In genomic region chr13:76017974-76018843, GRCm38 (mm10) we compare ENCODE assay signal across 8 mouse cellular contexts. TPM values are rescaled to one million over a fixed set of nuclear protein-coding genes. Genes with fewer than 3 reads are reported as not detected.
DNase-seq lines count a peak whose midpoint lies in the region; ATAC-seq and TF ChIP-seq lines count a peak whose summit lies in the region.

Gene Rfesd, minus strand, starts transcription at chr13:76018719.

- intact Hi-C loops in heart, postnatal 36 days (cut with DNase I) = loop anchor here (2.0 to 10.0 kb wide), 3 partner anchors 75 to 313 kb away; partner anchors contain the start of genes Arsk, Ell2, Rhobtb3 and Ttc37

- peak within 1 kb of the TSS; percentile 59 for H3K4me2 ChIP-seq in forebrain, embryonic 16.5 days (ENCODE audit: low read length)
- peak within 1 kb of the TSS; percentile 74 for H3K4me2 ChIP-seq in lung, embryonic 14.5 days

- no peaks in the 10 kb centered on the region for H3K4me1 ChIP-seq in ES-E14 (ENCODE audit: control insufficient read depth in 2 of 2, insufficient read depth in 2 of 2, low read length in 2 of 2, poor library complexity in 1 of 2)
- peaks cover 5% of the 10 kb centered on the region for H3K4me1 ChIP-seq in forebrain, embryonic 16.5 days (replicated peaks; ENCODE audit: control insufficient read depth, insufficient read depth, low read length)
- H3K4me1 ChIP-seq in lung, embryonic 14.5 days (ENCODE audit: insufficient read depth) = no peaks in the 10 kb centered on the region
- peaks cover 3% of the 10 kb centered on the region; the same call in 1 of the 2 replicates for H3K4me1 ChIP-seq in olfactory bulb, adult 2 months (ENCODE audit: control insufficient read depth, insufficient read depth, low read length)
- no peaks in the 10 kb centered on the region for H3K4me1 ChIP-seq in thymus, adult 2 months (replicated peaks; ENCODE audit: control insufficient read depth, insufficient read depth, low read length)

- under 1% methylated on average over 50 of the region's 50 CpGs for WGBS in forebrain, embryonic 16.5 days
- under 1% methylated on average over 50 of the region's 50 CpGs for WGBS in lung, embryonic 14.5 days
- under 1% methylated on average over 50 of the region's 50 CpGs for WGBS in olfactory bulb, adult 2 months
- whole genome bisulfite sequencing in thymus, adult 2 months = under 1% methylated on average over 50 of the region's 50 CpGs

- peak; percentile 80 for TF ChIP-seq POLR2A in olfactory bulb, adult 2 months (IDR thresholded peaks at IDR 0.05; ENCODE audit: insufficient read depth, low read depth, low read length)
- peak; percentile 88 for TF ChIP-seq POLR2A in thymus, adult 2 months (IDR thresholded peaks at IDR 0.05; ENCODE audit: control insufficient read depth, extremely low read depth, insufficient read depth, low read length, poor library complexity)

- H3K9me3 ChIP-seq in ES-E14 (ENCODE audit: control insufficient read depth, insufficient read depth, low read depth, low read length) = no peaks in the 10 kb centered on the region
- no peaks in the 10 kb centered on the region for H3K9me3 ChIP-seq in forebrain, embryonic 16.5 days (ENCODE audit: control insufficient read depth, low read length)
- H3K9me3 ChIP-seq in lung, embryonic 14.5 days (ENCODE audit: low read depth, low read length) = no peaks in the 10 kb centered on the region

- no peaks in the 10 kb centered on the region for H3K27me3 ChIP-seq in forebrain, embryonic 16.5 days (replicated peaks; ENCODE audit: control insufficient read depth, insufficient read depth, low read length)
- H3K27me3 ChIP-seq in lung, embryonic 14.5 days (ENCODE audit: insufficient read depth, low read length) = no peaks in the 10 kb centered on the region
- H3K27me3 ChIP-seq in thymus, adult 2 months (ENCODE audit: control insufficient read depth, insufficient read depth, low read length) = no peaks in the 10 kb centered on the region

- in situ Hi-C loops in ES-E14 (cut with MboI; ENCODE audit: low sequenced_read_pairs in 2 of 2, unreplicated experiment in 2 of 2) = no loop called here

- H3K27ac ChIP-seq in ES-E14 (ENCODE audit: insufficient read depth, low read depth, low read length, poor library complexity, severe bottlenecking) = peak within 1 kb of the TSS; percentile 76
- peak within 1 kb of the TSS; percentile 91 for H3K27ac ChIP-seq in forebrain, embryonic 16.5 days (ENCODE audit: low read length)
- H3K27ac ChIP-seq in layer of hippocampus, adult 2 months = peak within 1 kb of the TSS; percentile 96
- peak within 1 kb of the TSS; percentile 96 for H3K27ac ChIP-seq in lung, embryonic 14.5 days (ENCODE audit: low read depth)
- peak within 1 kb of the TSS; percentile 94 for H3K27ac ChIP-seq in olfactory bulb, adult 2 months (ENCODE audit: insufficient read depth, low read depth, low read length)
- peak within 1 kb of the TSS; percentile 93 for H3K27ac ChIP-seq in thymus, adult 2 months (ENCODE audit: control insufficient read depth, insufficient read depth, low read length)

- TF ChIP-seq CTCF in layer of hippocampus, adult 2 months (conservative IDR thresholded peaks at IDR 0.05) = no peak
- TF ChIP-seq CTCF in lung, embryonic 14.5 days (IDR thresholded peaks at IDR 0.05; ENCODE audit: low read depth) = no peak
- TF ChIP-seq CTCF in olfactory bulb, adult 2 months (IDR thresholded peaks at IDR 0.05; ENCODE audit: insufficient read depth, low read depth, low read length) = no peak
- TF ChIP-seq CTCF in thymus, adult 2 months (IDR thresholded peaks at IDR 0.05; ENCODE audit: borderline replicate concordance, control insufficient read depth, extremely low read depth, insufficient read depth, low read length, poor library complexity) = no peak

- H3K9ac ChIP-seq in ES-E14 (ENCODE audit: insufficient read depth, low read depth, low read length, poor library complexity, severe bottlenecking) = peak within 1 kb of the TSS; percentile 97
- peak within 1 kb of the TSS; percentile 76 for H3K9ac ChIP-seq in forebrain, embryonic 16.5 days (replicated peaks; ENCODE audit: low read depth, low read length)
- peak within 1 kb of the TSS; percentile 84 for H3K9ac ChIP-seq in lung, embryonic 14.5 days

- DNase-seq in ES-E14 (ENCODE audit: low read depth, low spot score) = peak; percentile 94
- DNase-seq in cerebellum, adult 11-12 months = peak; percentile 97
- peak; percentile 97 to 98 for DNase-seq in heart, postnatal 36 days
- DNase-seq in layer of hippocampus, adult 2 months (ENCODE audit: low spot score in 2 of 2) = peak; percentile 97 to 98
- peak; percentile 99 for DNase-seq in lung, embryonic 14.5 days
- peak; percentile 99 for DNase-seq in thymus, adult 2 months

- peak within 1 kb of the TSS; percentile 82 to 97 for H3K4me3 ChIP-seq in ES-E14 (ENCODE audit: insufficient read depth in 1 of 2, low read depth in 1 of 2, low read length in 2 of 2, poor library complexity in 1 of 2, severe bottlenecking in 1 of 2)
- H3K4me3 ChIP-seq in forebrain, embryonic 16.5 days (replicated peaks; ENCODE audit: low read length) = peak within 1 kb of the TSS; percentile 54
- H3K4me3 ChIP-seq in layer of hippocampus, adult 2 months = peak within 1 kb of the TSS; percentile 82
- peak within 1 kb of the TSS; percentile 65 for H3K4me3 ChIP-seq in lung, embryonic 14.5 days (ENCODE audit: low read depth, low read length)
- H3K4me3 ChIP-seq in olfactory bulb, adult 2 months (ENCODE audit: insufficient read depth, low read depth, low read length) = peak within 1 kb of the TSS; percentile 96
- peak within 1 kb of the TSS; percentile 94 for H3K4me3 ChIP-seq in thymus, adult 2 months (ENCODE audit: control insufficient read depth, insufficient read depth, low read length)

- H3K36me3 ChIP-seq in ES-E14 (ENCODE audit: control insufficient read depth, insufficient read depth, low read length, poor library complexity, severe bottlenecking) = no peaks in the 10 kb centered on the region
- H3K36me3 ChIP-seq in forebrain, embryonic 16.5 days (ENCODE audit: control insufficient read depth, insufficient read depth) = no peaks in the 10 kb centered on the region
- H3K36me3 ChIP-seq in lung, embryonic 14.5 days (ENCODE audit: insufficient read depth) = no peaks in the 10 kb centered on the region
- no peaks in the 10 kb centered on the region for H3K36me3 ChIP-seq in thymus, adult 2 months (ENCODE audit: control insufficient read depth, insufficient read depth, low read length)

- ATAC-seq in forebrain, embryonic 16.5 days = peak; percentile 99
- peak; percentile 100 for ATAC-seq in lung, embryonic 14.5 days (ENCODE audit: insufficient read depth)

TF ChIP-seq in ES-E14, 5 proteins besides CTCF, POLR2A, EP300 and RAD21:
- no peak for TF ChIP-seq ZC3H11A (IDR thresholded peaks at IDR 0.05; ENCODE audit: borderline replicate concordance, low read depth, low read length)
- no peak for TF ChIP-seq ZNF384 (IDR thresholded peaks at IDR 0.05; ENCODE audit: low read depth, low read length)
- TF ChIP-seq MAFK (IDR thresholded peaks at IDR 0.05; ENCODE audit: insufficient read depth, low read depth, low read length) = no peak
- TF ChIP-seq HCFC1 (IDR thresholded peaks at IDR 0.05; ENCODE audit: borderline replicate concordance, insufficient read depth, low read length) = peak; percentile 22; the same call in 1 of the 2 replicates
- TF ChIP-seq CHD2 (IDR thresholded peaks at IDR 0.05; ENCODE audit: low read depth, low read length) = peak; percentile 94
TF ChIP-seq in ES-E14: peak in this region for 2.

RNA-seq across cellular contexts. Expression of gene Rfesd, which starts in this region (rescaled TPM):
- 6.5 and 8.9 TPM in 2 replicates for total RNA-seq in ES-E14 (2012; rRNA removed)
- 16.7 and 20.2 TPM in 2 replicates for polyA plus RNA-seq in forebrain, embryonic 16.5 days (2015; fragmentation: Nextera tagmentation; extraction: Ambion mirVana)
- total RNA-seq in heart, postnatal 36 days (2021) = 10 to 100 TPM; 11.5 to 12.1 TPM
- 10 to 100 TPM; 18.2 to 21.6 TPM for total RNA-seq in layer of hippocampus, adult 2 months (2021)
- 18.4 and 19.5 TPM in 2 replicates for polyA plus RNA-seq in lung, embryonic 14.5 days (2014; fragmentation: Nextera tagmentation; extraction: Ambion mirVana)
- polyA plus RNA-seq in olfactory bulb, adult 2 months (2012; ENCODE audit: insufficient read depth, insufficient read length, low replicate concordance, missing spikeins) = not detected in 2 replicates
- polyA plus RNA-seq in thymus, adult 2 months (2012; rRNA removed) = 7.1 and 7.4 TPM in 2 replicates

Comparison
In these comparisons a context has a peak if more than half of its experiments do, and no peak if none do; other contexts are left out.
1. Peak in every context shown above with its lines: DNase-seq, ATAC-seq, H3K4me3 ChIP-seq and H3K27ac ChIP-seq.